In genomic region chr17:56487441-56487888, GRCm38 (mm10) we compare ENCODE assay signal across 8 mouse cellular contexts. TPM values are rescaled to one million over a fixed set of nuclear protein-coding genes. Genes with fewer than 3 reads are reported as not detected.
DNase-seq lines count a peak whose midpoint lies in the region; ATAC-seq and TF ChIP-seq lines count a peak whose summit lies in the region.
"Had no signal": no experiment of that assay in that cellular context is flagged by ENCODE, and none has a peak within 500 bp of the region (broad histone marks: within the 10 kb centered on the region; RNA-seq: fewer than 3 reads in every experiment).

No protein-coding gene starts in this region.

- peak; percentile 61 for DNase-seq in thymus, adult 2 months
- DNase-seq in thymus, adult 18-20 months = no peak
- DNase-seq in cerebellum, postnatal 25 days = peak; percentile 40 to 73
- DNase-seq in heart, postnatal 4 days = peak; percentile 65
- DNase-seq in limb, embryonic 14.5 days (ENCODE audit: low spot score) = peak; percentile 77

- H3K9ac ChIP-seq in limb, embryonic 14.5 days (ENCODE audit: low read depth, low read length, severe bottlenecking) = no peak overlapping the region
- no peak overlapping the region for H3K9ac ChIP-seq in neural tube, embryonic 12.5 days

- TF ChIP-seq POLR2A in thymus, adult 2 months (IDR thresholded peaks at IDR 0.05; ENCODE audit: control insufficient read depth, extremely low read depth, insufficient read depth, low read length, poor library complexity) = no peak
- TF ChIP-seq POLR2A in limb, embryonic 14.5 days (IDR thresholded peaks at IDR 0.05; ENCODE audit: borderline replicate concordance, extremely low read depth, insufficient read depth, insufficient read length) = no peak

- no peaks in the 10 kb centered on the region; the same call in 1 of the 2 replicates for H3K27me3 ChIP-seq in thymus, adult 2 months (ENCODE audit: control insufficient read depth, insufficient read depth, low read length)
- no peaks in the 10 kb centered on the region for H3K27me3 ChIP-seq in limb, embryonic 14.5 days (ENCODE audit: control insufficient read depth, insufficient read depth, low read length)
- no peaks in the 10 kb centered on the region for H3K27me3 ChIP-seq in neural tube, embryonic 12.5 days (replicated peaks)

- peak overlapping the region; percentile 23; the same call in 1 of the 2 replicates for H3K4me2 ChIP-seq in limb, embryonic 14.5 days (replicated peaks; ENCODE audit: low read depth, low read length, severe bottlenecking)
- H3K4me2 ChIP-seq in neural tube, embryonic 12.5 days (replicated peaks) = peak overlapping the region; percentile 34

- TF ChIP-seq CTCF in thymus, adult 2 months (IDR thresholded peaks at IDR 0.05; ENCODE audit: borderline replicate concordance, control insufficient read depth, extremely low read depth, insufficient read depth, low read length, poor library complexity) = no peak

- peaks cover 8% of the 10 kb centered on the region; the same call in 1 of the 2 replicates for H3K9me3 ChIP-seq in limb, embryonic 14.5 days (ENCODE audit: control insufficient read depth, low read length)
- H3K9me3 ChIP-seq in neural tube, embryonic 12.5 days = peaks cover 5% of the 10 kb centered on the region

- H3K27ac ChIP-seq in thymus, adult 2 months (ENCODE audit: control insufficient read depth, insufficient read depth, low read length) = no peak overlapping the region
- peak overlapping the region; percentile 59; the same call in 1 of the 2 replicates for H3K27ac ChIP-seq in limb, embryonic 14.5 days (replicated peaks; ENCODE audit: low read depth, low read length)
- H3K27ac ChIP-seq in neural tube, embryonic 12.5 days = peak overlapping the region; percentile 46

- 12% methylated on average over 9 of the region's 16 CpGs for WGBS in thymus, adult 2 months
- WGBS in limb, embryonic 14.5 days = 6% methylated on average over 9 of the region's 16 CpGs
- WGBS in neural tube, embryonic 12.5 days = 3% methylated on average over 12 of the region's 16 CpGs

- H3K36me3 ChIP-seq in thymus, adult 2 months (ENCODE audit: control insufficient read depth, insufficient read depth, low read length) = no peaks in the 10 kb centered on the region
- no peaks in the 10 kb centered on the region for H3K36me3 ChIP-seq in limb, embryonic 14.5 days (ENCODE audit: control insufficient read depth, insufficient read depth, low read length)
- no peaks in the 10 kb centered on the region for H3K36me3 ChIP-seq in neural tube, embryonic 12.5 days

- no peak overlapping the region for H3K4me3 ChIP-seq in thymus, adult 2 months (ENCODE audit: control insufficient read depth, insufficient read depth, low read length)
- no peak overlapping the region for H3K4me3 ChIP-seq in limb, embryonic 14.5 days (replicated peaks; ENCODE audit: low read length)
- no peak overlapping the region for H3K4me3 ChIP-seq in neural tube, embryonic 12.5 days

- peak; percentile 76 for ATAC-seq in limb, embryonic 14.5 days (ENCODE audit: low FRiP score, low read depth)
- ATAC-seq in neural tube, embryonic 12.5 days (ENCODE audit: low FRiP score, low read depth) = peak; percentile 89
- no peak for ATAC-seq in erythroblast, adult 5-6 weeks (replicated peaks; ENCODE audit: low FRiP score, poor library complexity, severe bottlenecking)

- H3K4me1 ChIP-seq in thymus, adult 2 months (replicated peaks; ENCODE audit: control insufficient read depth, insufficient read depth, low read length) = no peaks in the 10 kb centered on the region
- H3K4me1 ChIP-seq in limb, embryonic 14.5 days (ENCODE audit: control insufficient read depth, insufficient read depth, low read length) = peaks cover 7% of the 10 kb centered on the region
- peaks cover 18% of the 10 kb centered on the region for H3K4me1 ChIP-seq in neural tube, embryonic 12.5 days

RNA-seq across cellular contexts. Expression of gene Ptprs, which starts 11.2 kb away (rescaled TPM):
- polyA plus RNA-seq in thymus, adult 2 months (2012; rRNA removed) = 235 and 305 TPM in 2 replicates
- 100 to 1,000 TPM; 140 to 141 TPM for total RNA-seq in heart, postnatal 4 days (2021)
- polyA plus RNA-seq in limb, embryonic 14.5 days (2012; rRNA removed) = 483 and 667 TPM in 2 replicates
- 116 and 131 TPM in 2 replicates for polyA plus RNA-seq in limb, embryonic 14.5 days (2014; fragmentation: Nextera tagmentation; extraction: Ambion mirVana)
- polyA plus RNA-seq in neural tube, embryonic 12.5 days (2016; fragmentation: Nextera tagmentation; extraction: Ambion mirVana) = 294 and 314 TPM in 2 replicates
- total RNA-seq in erythroblast, adult 5-6 weeks (2015; ENCODE audit: low replicate concordance) = 4.8 and 7.3 TPM in 2 replicates
- total RNA-seq in erythroblast, adult 5-6 weeks (2017; ENCODE audit: low replicate concordance) = 2.0 and 8.1 TPM in 2 replicates

RNA-seq across cellular contexts. Expression of gene Znrf4, which starts 24.8 kb away (rescaled TPM):
- polyA plus RNA-seq in thymus, adult 2 months (2012; rRNA removed) = 0.67 TPM in 1 of 2 replicates, not detected in the other
- total RNA-seq in heart, postnatal 4 days (2021) = not detected
- polyA plus RNA-seq in limb, embryonic 14.5 days (2012; rRNA removed) = not detected in 2 replicates
- 0.17 TPM in 1 of 2 replicates, not detected in the other for polyA plus RNA-seq in limb, embryonic 14.5 days (2014; fragmentation: Nextera tagmentation; extraction: Ambion mirVana)
- not detected in 2 replicates for polyA plus RNA-seq in neural tube, embryonic 12.5 days (2016; fragmentation: Nextera tagmentation; extraction: Ambion mirVana)
- total RNA-seq in erythroblast, adult 5-6 weeks (2015; ENCODE audit: low replicate concordance) = not detected in 2 replicates
- total RNA-seq in erythroblast, adult 5-6 weeks (2017; ENCODE audit: low replicate concordance) = not detected in 2 replicates
- total RNA-seq: heart, postnatal 14 days had no signal

Comparison
In these comparisons a context has a peak if more than half of its experiments do, and no peak if none do; other contexts are left out.
1. DNase-seq: peak in thymus, adult 2 months (single experiment), cerebellum, postnatal 25 days (2 of 2), heart, postnatal 4 days (single experiment) and limb, embryonic 14.5 days (single experiment); none in thymus, adult 18-20 months (0 of 2).